Mouse (Mus musculus) splenic B cell, adult 2 months (primary cell): ENCODE data around the gene Sgca.

Experiments used
- DNase-seq: peaks from one replicate; pipeline ENCODE4 v3.0.0-alpha.2; 2011; ENCODE audit warnings: low read depth, low spot score
- H3K27me3 ChIP-seq: 2 replicates; pipeline ENCODE4 v1.6.1; 2012; ENCODE audit warnings: mild to moderate bottlenecking, low read length, moderate library complexity, mixed read lengths; ENCODE audit not compliant: control insufficient read depth, poor library complexity, insufficient read depth, severe bottlenecking
- H3K36me3 ChIP-seq: 2 replicates; pipeline ENCODE4 v1.6.1; 2012; ENCODE audit warnings: mild to moderate bottlenecking, low read length, moderate library complexity, mixed read lengths; ENCODE audit not compliant: control insufficient read depth, poor library complexity, insufficient read depth, severe bottlenecking

Gene Sgca

DNA sequence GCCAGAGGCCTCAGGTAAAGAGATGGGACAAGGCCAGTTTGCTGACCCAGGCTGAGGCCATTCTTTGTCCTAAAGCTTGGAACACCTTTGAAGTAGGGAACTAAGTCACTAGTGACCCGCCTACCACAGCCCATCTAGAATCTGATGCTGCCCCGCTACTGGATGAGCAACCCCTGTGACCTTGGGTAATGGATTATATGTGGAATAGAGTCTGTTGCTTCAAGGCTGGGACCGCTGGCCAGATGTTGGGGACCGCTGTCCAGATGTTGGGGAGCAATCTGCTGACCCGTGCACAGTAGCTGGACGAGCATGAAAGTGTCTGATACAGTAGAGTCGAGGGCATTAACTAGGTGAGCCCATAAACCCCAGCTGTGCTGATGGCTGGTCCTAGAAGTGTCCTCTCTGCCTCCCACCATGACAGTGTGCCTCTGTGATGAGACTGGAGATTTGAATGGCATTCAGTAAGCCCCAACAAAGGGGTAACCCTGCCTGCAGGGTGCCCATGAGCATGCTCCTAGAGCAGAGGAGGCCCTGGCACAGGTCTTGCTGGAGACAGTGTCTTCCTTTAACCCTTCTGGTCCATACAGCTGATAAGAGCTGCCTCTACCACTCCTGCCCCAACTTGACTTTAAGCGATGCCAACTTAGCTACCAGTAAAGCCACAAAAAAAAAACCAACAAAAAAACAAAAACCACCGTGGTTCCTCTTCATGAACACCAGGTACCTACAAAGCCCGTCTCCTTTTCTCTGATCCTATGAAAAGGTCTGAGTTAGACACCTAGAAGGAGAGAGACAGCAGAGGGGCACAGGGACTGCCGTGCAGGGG lies 19.0 kb upstream of the Sgca start:
- Histone ChIP-seq H3K27me3 (no peaks in the 10 kb centered on the region), H3K36me3 (no peaks in the 10 kb centered on the region; the same call in 1 of the 2 replicates)
- DNase-seq: no peak

DNA sequence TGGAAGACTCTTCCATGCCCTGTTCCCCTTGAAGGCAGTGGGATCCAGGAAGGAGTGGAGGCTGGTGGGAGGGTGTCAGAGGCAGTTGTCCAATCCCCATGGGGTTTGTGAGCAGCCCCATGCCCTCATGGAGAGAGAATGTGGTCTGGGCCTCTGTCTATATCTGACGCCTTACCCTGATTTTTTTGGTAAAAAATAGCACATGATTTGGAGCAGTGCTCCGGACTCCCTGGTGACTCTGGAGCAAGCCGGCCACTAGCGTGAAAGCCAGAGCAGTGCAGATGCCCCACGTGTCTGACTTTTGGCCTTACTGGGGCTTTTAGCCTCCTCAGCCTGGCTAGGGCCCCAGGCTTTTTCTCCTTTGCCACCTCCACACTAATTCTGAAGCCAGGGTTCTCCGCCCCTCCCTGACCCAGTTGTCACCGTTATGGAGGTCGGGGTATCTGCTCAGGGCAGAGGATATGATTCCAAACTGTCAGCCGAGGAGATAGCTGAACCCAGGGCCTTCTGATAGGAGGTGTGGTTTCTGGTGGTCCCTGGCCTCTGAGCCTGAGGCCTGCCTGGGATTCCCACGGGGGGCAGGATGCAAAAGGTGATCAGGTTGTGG lies 18.2 kb upstream of the Sgca start:
- no peak for DNase-seq
- H3K27me3 ChIP-seq: no peaks in the 10 kb centered on the region
- no peaks in the 10 kb centered on the region; the same call in 1 of the 2 replicates for H3K36me3 ChIP-seq

DNA sequence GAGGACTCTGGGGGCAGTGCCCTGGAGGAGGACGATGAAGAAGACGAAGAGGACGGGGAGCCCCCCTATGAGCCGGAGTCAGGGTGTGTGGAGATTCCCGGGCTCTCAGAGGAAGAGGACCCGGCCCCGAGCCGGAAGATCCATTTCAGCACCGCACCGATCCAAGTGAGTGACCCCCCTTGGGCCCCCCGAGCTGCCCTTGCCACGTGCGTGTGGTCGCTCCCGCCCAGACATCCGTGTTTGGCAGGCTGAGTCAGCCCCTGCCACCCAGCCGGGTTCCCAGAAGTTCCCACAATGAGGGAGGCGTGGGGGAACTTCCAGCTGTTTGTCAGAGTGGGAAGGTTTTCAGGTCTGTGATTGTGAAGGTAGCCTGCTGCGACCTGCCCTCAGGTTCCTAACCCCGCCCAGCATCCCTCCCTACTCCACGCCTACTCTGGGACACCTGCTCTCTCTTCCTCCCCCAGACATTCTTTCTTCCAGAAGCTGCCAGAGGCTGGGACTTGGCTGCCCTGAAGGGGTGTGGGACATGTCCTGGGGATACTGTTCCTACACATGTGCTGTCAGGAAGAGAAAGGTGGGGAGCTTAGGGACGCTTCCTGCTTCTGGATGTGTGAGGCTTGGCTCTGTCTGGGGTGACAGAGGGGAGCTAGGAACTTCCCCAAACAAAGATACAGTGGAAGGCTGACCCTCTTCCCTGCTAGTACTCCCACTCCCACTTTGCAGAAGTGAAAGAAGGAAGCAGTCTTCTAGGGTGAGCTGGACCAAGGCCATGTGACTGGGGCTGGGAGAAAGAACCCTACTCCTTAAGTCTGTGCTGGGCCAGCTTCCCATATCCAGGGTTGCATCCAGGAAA lies 16.9 kb upstream of the Sgca start:
- DNase-seq: peak; percentile 50
- Histone ChIP-seq H3K27me3 (no peaks in the 10 kb centered on the region), H3K36me3 (no peaks in the 10 kb centered on the region)

DNA sequence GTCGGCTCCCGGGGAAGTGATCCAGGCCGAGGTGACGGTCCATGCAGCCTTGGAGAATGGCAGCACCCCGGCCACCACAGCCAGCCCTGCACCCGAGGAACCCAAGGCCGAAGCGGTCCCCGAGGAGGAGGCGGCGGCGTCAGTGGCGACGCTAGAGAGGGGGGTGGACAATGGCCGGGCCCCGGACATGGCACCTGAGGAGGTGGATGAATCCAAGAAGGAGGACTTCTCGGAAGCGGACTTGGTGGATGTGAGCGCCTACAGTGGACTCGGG lies 16.3 kb upstream of the Sgca start:
- Histone ChIP-seq H3K36me3 (no peaks in the 10 kb centered on the region), H3K27me3 (no peaks in the 10 kb centered on the region)
- DNase-seq: no peak

DNA sequence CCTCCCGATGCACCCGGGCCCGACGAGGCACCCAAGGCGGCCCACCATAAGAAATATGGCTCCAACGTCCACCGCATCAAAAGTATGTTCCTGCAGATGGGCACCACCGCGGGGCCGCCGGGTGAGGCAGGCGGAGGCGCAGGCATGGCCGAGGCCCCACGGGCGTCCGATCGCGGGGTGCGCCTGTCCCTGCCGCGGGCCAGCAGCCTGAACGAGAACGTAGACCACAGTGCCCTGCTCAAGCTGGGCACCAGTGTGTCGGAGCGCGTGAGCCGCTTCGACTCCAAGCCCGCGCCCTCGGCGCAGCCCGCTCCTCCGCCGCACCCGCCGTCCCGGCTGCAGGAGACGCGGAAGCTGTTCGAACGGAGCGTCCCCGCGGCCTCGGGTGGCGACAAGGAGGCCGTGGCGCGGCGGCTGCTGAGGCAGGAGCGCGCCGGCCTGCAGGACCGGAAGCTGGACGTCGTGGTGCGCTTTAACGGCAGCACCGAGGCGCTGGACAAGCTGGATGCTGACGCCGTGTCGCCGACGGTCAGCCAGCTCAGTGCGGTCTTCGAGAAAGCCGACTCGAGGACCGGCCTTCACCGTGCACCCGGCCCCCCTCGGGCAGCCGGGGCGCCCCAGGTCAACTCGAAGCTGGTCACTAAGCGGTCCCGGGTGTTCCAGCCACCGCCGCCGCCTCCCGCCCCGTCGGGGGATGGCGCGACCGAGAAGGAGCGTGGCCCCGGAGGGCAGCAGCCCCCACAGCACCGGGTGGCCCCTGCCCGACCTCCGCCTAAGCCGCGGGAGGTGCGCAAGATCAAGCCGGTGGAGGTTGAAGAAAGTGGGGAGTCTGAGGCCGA lies 15.7 kb upstream of the Sgca start:
- Histone ChIP-seq H3K27me3 (no peaks in the 10 kb centered on the region), H3K36me3 (no peaks in the 10 kb centered on the region)
- DNase-seq: peak; percentile 49

DNA sequence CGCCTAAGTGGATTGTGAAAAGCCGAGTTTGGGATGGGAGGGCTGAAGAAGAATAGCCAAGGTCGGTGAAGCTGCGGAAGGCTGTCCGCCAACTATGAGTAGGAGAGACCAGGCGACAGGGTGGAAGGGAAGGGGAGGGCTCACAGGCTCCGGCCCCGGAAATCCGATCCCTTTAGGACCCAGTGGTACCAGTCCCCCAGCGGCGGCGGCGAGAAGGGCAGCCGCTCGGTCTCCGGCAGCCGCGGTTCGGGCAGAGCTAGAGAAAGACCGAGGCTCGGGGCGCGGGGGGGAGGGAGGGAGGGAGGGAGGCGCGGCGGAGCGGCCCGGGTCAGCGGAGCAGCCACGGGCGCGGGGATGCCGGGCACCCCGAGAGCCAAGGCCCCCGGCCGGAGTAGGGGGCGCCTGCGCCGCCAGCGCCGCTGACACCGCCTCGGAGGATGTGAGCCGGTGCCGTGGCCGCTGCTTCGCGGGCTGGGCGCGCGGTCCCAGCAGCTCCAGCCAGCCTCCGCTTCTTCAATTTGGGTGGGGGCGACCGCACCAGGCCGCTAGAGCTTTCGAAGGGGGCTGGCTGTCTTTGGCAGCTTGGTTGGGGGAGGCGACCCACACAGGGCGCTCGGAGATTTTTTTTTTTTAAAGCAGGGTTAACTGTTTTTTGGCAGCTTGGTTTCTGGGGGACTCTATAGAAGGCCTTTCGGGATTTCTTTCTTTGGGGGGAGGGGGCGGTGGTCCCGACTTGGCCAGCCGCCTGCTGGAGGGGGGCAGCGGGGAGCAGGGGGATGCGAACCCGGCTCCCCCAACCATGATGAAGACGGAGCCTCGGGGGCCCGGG lies 14.8 kb upstream of the Sgca start, which contains the start of gene Ppp1r9b:
TSS of gene Ppp1r9b (plus strand) at position 287 of the 829 bp plus-strand sequence.
- Histone ChIP-seq H3K36me3 (no peaks in the 10 kb centered on the region), H3K27me3 (no peaks in the 10 kb centered on the region)
- peak; percentile 91 for DNase-seq

DNA sequence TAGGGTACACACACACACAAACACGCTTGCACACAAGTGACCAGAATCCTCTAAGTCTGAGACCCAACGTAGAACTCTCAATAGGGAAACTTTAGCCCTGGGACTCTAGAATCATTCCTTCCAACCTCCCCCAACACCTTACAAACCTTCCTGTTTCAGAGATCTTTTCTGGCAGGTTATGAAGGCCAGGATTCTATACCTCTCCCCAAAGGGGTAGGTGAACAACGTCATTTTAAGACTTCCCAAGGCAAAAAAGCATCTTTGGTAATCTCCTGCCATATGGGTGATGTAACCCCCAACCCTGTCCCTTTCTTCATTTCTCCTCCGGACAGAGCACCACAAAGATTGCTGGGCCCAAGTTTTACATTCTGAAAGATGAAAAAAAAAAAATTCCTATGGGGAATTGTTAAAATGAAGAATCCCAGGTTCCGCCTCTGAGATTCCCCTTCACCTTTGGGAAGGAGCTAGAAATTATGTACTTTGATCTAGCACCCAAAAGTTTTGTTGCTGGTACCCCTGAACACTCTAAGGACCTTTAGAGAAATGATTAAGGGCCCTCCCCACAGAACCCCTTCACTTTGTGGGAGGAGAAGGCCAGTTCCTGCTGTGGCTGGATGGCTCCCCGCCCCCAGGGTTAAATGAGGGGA lies 14.1 kb upstream of the Sgca start:
- Histone ChIP-seq H3K36me3 (no peaks in the 10 kb centered on the region), H3K27me3 (no peaks in the 10 kb centered on the region)
- DNase-seq: no peak

DNA sequence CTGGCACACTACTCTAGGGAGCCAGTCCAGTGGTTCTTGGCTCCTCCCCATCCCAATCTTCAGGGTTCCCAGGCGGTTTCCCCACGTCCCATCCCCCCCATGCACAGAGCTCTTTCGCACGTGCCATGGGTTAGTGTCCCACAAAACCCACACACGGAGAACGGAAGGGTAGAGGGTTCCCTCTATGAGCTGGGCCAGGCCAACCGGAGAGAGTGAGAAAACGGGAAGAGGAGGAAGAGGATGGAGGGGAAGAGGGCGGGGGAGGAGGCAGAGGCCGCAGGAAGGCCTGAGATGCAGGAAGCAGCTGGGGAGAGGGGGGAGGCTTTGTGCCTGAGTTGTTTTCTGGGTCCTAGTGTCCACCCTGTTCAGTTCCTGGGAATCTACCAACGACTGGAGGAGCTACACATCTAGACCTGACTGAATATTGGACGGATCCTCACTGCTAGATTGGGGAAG lies 13.5 kb upstream of the Sgca start:
- Histone ChIP-seq H3K27me3 (no peaks in the 10 kb centered on the region), H3K36me3 (no peaks in the 10 kb centered on the region)
- peak; percentile 82 for DNase-seq

DNA sequence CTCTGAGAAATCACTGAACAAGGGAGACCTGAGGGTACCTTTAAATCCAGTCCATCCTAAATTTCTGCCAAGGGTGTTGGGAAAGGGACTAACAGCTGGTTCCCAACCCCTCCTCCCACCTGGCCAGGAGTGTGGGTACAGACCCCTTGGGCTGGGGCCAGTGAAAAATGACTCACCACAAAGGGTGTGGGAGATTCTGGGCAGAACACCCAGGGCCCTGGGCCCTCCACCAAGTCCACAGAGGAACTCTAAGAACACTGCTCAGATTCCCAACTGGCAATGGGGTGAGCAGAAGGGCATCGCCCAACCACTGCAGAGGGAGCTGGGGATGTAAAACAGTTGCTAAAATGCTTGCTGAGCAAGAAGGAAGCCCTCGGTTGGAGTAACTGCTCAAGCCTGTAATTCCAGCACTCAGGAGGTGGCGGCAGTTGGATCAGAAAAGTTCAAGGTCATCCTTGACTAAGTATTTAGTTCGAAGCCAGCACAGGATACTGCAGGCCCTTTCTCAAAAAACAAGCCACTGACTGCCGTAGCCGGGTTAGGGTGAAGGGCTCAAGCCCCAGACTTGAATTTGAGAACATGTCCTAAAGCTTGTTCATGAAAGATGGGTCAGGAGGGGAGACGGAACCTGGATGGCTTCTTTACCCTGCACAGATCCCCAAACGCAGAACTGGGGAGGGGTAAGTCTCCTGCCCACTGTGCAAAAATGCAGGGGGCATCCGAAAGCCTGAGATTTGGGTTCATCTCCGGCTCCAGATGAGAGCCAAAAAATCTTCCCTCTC lies 12.8 kb upstream of the Sgca start:
- no peak for DNase-seq

DNA sequence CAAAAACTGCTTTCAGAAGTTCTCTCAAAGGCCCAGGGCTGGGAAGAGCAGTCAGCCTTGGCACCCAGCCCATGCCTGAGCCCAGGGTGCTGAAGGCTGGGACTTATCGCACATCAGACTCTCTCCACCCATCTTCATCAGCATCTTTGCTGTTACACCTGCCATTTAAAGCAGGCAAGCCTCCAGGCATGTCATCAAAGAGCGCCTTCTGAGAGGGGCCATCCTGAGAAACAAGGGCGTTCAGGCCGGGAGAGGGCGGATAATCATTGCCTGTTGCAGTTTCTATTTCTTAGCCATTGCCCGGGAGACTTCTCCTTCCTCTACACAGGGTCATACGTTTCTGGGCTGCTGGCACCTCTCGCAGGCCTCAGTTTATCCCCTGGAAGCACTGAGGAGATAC lies 11.7 kb upstream of the Sgca start:
- no peaks in the 10 kb centered on the region for H3K36me3 ChIP-seq
- DNase-seq: no peak
- H3K27me3 ChIP-seq: no peaks in the 10 kb centered on the region

More for the DNA sequence above, 12.8 kb upstream of the Sgca start:
- Histone ChIP-seq H3K36me3 (no peaks in the 10 kb centered on the region), H3K27me3 (no peaks in the 10 kb centered on the region)

DNA sequence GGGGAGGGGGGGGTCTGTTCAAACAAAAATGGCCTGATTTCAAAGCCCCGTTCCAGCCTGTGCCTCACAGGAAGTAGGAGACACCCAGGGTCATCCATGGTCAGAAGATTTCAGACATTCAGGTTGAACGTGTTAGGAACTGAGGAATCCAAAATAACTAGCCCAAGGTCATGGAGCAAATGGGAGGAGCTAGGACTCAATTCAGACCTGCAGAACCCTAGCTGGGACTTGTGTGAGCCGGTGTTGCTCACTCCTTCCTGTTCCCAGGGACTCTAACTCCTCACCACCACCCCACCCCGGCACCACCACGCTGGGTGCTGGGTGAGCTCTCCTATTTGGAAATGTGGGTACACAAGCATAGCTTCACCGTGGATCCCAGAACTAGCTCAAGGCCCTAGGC lies 11.2 kb upstream of the Sgca start:
- Histone ChIP-seq H3K36me3 (no peaks in the 10 kb centered on the region), H3K27me3 (no peaks in the 10 kb centered on the region)
- no peak for DNase-seq

DNA sequence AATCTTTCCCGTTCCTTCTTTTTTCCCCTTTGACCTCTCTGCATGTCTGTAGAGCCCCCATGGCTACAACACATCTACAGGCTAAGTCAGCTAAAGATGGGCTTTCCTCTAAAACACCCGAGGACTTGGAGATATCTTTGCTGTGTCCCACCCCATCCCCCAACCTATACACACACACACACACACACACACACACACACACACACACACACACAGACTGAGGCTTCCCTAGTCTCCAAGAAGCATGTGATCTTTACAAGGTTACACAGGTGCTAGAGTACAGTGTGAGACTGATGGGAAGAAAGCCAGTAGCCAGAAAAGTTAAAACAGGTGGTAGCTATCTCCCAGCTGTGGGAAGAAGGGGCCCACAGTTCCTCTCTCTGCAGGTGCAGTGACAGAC lies 10.3 kb upstream of the Sgca start:
- Histone ChIP-seq H3K27me3 (no peaks in the 10 kb centered on the region), H3K36me3 (no peaks in the 10 kb centered on the region)
- no peak for DNase-seq

DNA sequence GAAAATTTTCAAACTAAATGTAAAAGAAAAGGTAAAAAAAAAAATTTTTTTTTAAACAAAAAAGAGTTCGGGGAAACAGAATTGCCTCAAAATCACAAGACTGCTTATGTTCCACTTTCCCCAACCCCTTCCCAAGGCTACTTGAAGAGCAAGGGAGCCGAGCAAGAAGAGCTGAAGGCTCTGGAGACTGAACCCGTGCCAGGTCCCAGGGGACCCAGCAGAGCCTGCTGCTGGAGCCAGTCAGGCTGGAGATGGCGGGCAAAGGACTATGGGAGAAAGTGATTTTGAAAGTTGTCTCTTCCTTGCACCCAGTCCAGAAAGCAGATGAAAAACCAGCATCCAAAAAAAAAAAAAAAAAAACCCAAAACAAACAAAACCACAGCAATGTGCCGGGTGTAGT lies 9.7 kb upstream of the Sgca start:
- DNase-seq: no peak
- no peaks in the 10 kb centered on the region for H3K27me3 ChIP-seq
- H3K36me3 ChIP-seq: no peaks in the 10 kb centered on the region
